Mouse (Mus musculus) spleen, embryonic (tissue): Measurements from ENCODE around the gene Nrip2.

Experiments
- CTCF ChIA-PET: fragments of 350-600 bp; sonication (Branson Sonifier 250); formaldehyde crosslinking; loops from one replicate; lab custom pipeline; 2022; lab: Charles Lee

Gene Nrip2

DNA sequence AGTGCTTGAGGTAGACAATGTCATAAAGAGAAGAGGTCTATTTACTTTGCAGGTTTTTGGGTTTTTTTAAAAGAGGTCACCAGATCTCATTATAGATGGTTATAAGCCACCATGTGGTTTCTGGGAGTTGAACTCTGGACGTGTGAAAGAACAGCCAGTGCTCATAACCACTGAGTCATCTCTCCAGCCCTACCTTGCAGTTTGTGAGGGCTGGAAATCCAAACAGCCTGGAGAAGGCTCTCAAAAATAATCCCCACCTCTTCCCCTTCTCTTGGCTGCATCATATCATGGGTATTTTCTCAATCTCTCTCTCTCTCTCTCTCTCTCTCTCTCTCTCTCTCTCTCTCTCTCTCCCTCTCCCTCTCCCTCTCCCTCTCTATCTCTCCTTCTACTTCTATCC, 8.4 kb upstream of the Nrip2 start:
- CTCF ChIA-PET, result no interaction called here

DNA sequence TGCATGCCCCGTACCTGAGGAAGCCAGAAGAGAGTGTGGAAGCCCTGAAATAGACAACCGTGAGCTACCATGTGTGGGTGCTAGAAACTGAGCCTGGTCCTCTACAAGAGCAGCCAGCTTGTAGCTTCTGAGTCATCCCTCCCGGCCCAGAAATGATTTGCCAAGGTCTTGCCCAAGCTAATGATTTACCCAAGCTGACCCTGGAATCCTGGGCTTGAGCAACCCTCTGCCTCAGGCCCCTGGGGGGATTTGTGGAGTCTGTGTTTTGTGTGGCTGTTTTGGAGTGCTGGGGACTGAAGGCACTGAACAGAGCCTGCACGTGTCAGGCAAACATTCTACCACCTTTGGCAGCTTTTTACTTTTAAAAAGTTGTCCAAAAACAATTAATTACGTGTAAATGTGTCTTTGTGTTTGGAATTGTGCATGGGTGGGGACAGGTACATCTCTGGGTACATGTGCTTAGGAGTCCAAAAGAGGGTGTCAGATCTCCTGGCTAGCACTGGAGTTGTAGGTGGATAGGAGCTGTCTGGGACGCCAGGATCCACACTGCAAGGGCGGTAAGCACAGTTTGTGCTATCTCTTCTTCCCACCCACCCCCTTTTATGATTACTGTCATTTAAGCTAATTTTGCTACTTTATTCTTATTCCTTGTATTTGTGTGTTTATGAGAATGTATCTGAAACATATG, 1.4 kb upstream of the Nrip2 start:
- CTCF ChIA-PET, result no interaction called here

DNA sequence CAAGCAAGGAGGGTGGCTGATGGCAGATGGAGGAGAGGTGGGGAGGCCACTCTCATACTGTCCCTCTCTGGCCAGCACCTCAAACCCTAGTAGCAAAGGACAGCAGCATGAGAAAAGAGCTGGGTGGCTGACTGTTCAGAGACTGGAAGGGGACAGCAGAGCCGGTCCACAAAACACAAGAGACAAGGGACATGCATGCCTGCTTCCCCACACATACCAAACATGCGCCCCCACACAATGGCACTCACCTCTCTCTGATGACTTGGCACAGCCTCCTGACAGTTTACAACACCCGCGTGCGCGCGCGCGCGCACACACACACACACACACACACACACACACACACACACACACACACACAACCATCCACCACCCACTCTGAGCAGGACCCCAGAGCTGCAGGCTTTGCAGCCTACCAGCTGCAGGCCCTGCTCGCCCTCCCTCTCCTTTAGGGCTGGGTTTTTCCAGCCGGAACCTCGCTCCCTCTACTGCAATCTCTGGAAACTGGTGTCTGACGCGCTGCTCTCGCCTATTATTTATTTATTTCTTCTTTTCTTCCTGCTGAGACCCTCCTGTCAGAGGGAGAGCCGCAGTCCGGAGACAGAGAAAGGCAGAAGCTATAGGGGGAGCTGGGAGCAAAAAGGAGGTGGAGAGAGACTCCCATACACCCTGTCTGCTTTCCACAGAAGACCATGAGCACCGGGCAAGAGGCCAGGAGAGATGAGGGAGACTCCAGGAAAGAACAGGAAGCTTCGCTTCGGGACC, 507 bp downstream of the Nrip2 start:
- CTCF ChIA-PET, result no interaction called here

DNA sequence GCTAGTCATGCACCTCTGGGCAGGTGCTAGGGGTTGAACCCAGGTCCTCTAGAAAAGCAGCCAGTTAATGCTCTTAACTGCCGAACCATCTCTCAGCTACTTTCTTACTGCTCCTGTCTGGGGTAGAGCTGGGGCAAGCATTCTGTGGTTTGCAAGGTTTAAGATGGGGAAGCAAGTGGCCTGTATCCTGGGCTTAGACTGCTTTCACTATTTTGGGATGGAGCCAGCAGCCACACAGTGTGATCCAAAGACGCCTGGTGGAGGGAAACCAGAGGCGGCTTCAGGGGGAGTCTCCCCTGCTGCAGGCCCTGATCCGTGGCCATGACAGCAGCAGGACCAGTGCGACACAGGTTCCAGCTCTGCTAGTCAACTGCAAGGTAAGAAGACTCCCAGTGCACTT, 5.6 kb downstream of the Nrip2 start:
- CTCF ChIA-PET, result no interaction called here

DNA sequence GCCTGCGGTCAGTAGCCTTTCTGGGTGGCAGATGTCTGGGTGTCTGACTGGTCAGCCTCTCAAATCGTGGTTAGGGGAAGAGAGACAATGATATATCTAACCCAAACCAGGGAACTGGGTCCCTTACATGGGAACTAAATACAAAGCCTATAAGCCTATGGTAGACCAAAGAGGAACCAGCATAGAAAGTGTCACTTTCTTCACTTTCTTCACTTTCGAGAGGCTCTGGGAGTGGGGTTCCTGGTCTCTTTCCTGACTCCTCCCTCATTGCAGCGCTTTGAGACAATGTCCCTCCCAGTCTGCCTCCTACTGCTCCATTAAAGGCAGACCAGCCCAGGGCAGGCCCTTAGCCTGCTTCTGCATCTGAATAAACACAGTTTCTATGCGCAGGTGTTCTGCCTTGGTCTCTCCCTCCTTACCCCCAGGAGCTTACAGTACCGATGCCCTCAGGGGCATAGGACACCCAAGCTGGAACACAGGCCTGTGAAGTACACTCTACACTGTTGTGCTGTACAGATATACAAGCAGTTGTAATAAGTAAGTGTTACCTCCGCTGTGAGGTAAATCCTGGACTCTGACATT, 9.5 kb downstream of the Nrip2 start:
- CTCF ChIA-PET, result interaction anchor here (0.6 kb wide), 1 partner anchor 1039 kb away, joined by 3 read pairs; no protein-coding TSS in a partner anchor

DNA sequence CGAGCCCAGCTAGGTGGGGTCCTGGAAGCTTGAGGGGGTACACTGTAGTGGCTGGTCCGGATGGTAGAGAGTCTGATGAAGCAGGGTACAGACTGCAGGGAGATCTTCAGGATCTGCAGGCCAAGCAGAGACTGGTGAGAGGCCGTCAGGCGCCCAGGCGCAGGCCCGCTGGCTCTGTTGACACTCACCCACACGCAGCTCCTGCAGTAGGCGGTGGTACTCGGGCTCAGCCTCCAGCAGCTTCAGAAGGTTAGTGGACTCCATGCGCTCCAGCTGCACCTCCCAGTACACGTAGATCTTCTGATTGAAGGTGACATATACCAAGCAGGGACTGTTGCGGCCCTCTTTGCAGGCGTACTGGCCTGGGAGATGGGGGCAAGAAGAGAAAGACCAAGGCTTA, 11.2 kb downstream of the Nrip2 start:
- CTCF ChIA-PET, result interaction anchor here (0.5 to 1.1 kb wide), 3 partner anchors 93 to 551 kb away, joined by 3 to 7 read pairs (median 3); no protein-coding TSS in a partner anchor

DNA sequence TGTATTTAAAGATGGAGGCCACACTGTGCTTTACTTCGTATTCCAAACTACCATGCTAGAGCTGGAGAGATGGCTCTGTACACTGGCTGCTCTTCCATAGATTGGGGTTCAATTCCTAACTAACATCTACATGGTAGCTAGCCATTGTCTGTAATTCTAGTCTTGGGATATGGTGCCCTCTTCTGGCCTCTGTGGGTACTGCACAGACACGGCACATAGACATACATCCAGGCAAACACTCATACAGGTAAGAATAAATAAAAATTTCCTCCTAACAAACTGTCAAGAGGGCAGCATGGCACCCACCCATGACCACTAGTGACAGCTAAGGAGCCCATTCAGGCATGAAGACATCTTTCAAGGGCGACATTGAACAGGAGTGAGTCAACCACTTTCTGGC, 12.0 kb downstream of the Nrip2 start:
- CTCF ChIA-PET, result interaction anchor here (0.5 to 1.1 kb wide), 4 partner anchors 29 to 93 kb away, joined by 3 to 17 read pairs (median 4); no protein-coding TSS in a partner anchor

DNA sequence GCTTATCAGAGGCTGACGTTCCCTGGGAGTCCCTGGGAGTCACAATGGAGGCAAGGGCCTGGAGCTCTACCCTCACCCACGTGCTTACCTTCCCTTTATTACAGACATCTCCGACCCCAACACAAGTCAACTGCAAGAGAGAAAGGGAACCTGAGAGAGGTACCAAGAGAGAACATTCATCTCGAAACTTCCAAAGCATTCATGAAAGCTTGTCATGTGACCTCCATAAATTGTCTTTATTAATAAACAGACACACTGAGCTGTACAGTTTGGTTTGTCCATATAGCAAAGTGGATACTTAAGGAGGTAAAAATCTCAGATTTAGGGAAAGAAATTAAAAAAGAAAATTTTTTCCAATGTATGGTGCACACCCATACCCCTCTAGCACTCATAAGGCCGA, 17.1 kb downstream of the Nrip2 start:
- CTCF ChIA-PET, result interaction anchor here (0.5 to 0.6 kb wide), 3 partner anchors 14 to 344 kb away, joined by 6 to 17 read pairs (median 8); no protein-coding TSS in a partner anchor

DNA sequence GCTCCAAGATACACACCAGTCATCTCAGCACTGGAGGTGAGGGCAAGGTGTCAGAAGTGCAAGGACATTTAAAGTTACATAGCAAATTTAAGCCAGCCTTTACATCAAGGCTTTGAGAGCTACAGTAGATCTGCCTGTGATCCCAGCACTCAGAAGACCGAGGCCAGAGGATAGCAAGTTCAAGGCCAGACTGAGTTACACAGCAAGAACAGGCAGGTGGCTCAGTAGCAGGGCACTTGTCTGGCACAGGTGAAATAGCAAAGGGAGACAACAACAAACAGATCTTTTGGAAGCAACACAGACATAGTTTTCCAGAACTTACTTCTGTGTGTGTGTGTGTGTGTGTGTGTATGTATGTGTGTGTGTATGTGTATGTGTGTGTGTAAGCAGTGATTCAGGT, 19.0 kb downstream of the Nrip2 start:
- CTCF ChIA-PET, result interaction anchor here (0.7 kb wide), 1 partner anchor 68 kb away, joined by 10 read pairs; no protein-coding TSS in a partner anchor

DNA sequence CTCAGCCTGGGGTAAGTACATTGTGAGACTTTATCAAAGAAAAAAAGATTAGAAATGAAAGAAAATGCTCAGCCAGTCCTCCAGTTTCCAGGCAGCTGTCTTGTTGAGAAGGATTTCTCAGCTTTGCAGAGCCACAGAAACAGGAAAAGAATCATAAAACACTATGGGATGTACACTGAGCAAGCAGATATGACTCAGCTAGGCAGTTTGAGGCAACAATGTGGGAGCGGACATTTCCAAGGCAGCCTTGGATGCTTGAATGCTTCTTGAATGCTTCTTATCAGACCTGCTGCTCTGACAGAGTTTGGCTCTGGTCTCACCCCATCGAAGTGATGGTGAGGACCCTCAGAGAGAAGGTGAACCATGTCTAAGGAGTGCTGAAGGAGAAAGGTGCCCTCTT, 21.9 kb downstream of the Nrip2 start:
- CTCF ChIA-PET, result no interaction called here

DNA sequence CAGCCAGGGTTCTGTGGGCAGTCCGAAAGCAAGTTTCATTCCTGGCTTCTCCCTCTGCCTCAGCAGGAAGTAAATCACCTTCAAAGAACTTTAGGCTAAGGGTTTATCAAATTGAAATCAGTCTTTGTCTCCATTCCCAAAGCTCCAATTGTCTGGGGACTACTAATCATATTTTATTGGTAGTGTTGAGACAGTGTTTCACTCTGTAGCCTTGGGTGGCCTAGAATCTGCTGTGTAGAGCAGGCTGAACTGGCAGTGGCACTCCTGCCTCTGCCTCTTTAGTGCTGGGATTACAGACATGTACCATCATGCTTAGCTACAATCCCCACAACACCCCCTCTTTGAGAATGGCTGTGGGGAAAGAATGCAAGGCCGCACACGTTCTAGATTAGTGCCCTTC, 22.4 kb downstream of the Nrip2 start:
- CTCF ChIA-PET, result no interaction called here

DNA sequence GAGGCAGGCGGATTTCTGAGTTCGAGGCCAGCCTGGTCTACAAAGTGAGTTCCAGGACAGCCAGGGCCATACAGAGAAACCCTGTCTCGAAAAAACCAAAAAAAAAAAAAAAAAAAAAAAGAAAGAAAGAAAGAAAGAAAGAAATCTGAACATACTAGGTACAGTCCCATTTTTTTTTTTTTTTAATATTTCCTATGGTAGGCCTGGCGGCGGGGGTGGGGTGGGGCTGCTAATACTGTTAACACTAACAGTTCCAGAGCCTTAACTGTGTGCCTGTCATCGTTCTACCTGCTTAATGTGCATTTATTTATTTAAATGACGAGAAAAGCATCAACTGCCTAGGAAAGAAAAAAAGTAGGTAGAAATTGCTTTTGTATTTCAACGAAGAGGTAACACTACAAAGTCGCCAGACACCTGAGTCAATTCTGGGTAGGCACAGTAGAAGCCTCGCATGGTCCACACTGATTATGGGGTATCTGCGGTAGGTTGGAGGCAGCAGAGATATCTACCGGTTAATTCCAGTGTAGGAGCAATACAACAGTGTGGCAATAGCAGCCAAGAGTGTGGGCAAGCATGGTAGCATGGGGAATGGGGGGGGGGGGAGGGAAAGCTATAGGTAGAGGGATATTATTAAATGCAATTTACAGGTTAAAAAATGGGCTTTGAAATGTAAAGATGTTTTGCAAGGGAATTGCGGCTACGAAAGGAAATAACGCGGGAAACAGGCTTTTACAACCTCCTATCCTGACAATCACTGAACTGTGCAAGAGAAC, 24.6 kb downstream of the Nrip2 start:
- CTCF ChIA-PET, result no interaction called here

DNA sequence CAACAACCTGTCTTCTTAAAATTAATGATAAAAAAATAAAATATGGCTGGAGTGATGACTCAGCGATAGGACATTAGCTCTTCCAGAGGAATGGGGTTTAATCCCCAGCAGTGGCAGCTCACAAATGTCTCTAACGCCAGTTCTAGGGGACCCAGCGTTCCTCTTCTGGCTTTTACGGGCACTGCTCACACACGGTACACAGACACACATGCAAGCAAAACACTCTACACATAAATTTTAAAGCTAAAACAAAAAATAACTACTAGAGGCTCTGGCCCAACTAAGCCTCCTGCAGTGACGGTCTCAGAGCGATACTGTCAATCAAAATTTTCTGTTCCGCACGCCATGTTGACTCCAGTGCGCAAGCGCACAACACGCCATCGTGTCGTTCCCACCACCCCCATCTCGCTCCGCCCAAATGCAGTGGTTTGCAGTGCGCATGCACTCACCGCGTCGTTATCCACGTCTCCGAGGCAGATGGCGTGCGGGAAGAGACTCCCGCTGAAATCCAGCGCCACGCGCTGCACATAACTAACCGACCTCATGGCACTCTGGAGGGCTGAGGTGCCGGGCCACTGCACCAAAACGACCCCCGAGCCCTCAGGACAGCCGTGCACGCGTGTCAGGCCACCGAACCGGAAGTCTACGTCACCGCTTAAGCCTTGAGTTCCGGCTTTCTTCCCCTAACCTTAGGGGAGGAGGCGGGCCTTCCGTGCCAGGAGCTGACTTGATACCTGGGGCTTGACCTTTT, 25.3 kb downstream of the Nrip2 start, which contains the start of gene Itfg2:
Gene Itfg2, minus strand, starts transcription at position 663 of the 751 bp plus-strand sequence.
- CTCF ChIA-PET, result interaction anchor here (0.6 kb wide), 1 partner anchor 224 kb away, joined by 3 read pairs; no protein-coding TSS in a partner anchor

DNA sequence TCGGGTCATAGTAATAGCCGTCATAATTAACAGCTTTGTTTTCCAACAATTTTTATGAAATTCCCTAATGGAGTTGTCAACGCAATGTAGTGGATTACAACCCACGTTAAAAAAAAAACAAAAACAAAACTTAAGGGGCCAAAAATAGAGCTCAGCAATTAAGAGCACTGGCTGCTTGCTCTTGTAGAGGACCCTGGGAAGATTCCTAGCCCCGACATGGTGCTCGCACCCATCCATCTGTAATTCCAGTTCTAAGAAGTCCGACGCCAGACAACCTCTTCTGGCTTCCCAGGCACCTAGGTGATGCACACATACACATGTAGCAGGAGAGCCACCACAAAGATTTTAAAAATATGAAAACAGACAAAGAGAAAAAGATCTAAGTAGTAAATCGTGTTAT, 25.9 kb downstream of the Nrip2 start:
- CTCF ChIA-PET, result interaction anchor here (0.6 kb wide), 2 partner anchors 223 to 1485 kb away, joined by 3 read pairs; partner anchors contain the start of gene D6Wsu163e

DNA sequence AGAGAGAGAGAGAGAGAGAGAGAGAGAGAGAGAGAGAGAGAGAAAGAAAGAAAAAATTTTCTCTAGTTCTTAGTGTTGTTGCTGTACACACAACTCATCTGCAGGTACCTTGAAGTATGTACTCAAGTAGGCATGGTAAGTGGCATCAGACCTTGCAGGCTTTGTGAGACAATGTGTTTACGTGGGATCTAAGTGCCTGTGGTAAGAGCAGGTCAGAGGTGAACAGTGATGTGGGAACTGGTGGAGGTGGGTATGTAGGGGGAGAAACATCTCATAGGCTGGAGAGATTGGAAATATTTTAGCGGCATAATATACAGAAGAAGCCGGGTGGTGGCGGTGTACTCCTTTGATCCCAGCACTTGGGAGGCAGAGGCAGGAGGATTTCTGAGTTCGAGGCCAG, 28.5 kb downstream of the Nrip2 start:
- CTCF ChIA-PET, result no interaction called here

DNA sequence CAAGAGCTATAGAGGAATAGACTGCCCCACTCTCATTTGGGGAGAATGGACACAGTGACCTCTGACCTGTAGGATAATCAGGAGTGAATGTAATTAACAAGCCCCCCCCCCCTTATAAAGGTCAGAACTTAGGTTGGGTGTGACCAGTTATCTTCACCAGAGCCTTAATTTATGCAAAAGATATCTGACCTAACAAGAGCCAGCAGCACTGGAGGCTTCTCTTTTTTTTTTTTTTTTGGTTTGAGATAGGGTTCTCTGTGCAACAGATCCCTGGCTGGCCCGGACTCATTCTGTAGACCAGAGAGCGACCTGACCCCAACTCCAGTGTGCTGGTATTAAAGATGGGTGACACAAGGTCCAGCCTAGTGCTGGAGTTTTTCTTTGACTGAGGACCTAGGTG, 30.2 kb downstream of the Nrip2 start:
- CTCF ChIA-PET, result interaction anchor here (0.7 kb wide), 1 partner anchor 13 kb away, joined by 8 read pairs; no protein-coding TSS in a partner anchor

DNA sequence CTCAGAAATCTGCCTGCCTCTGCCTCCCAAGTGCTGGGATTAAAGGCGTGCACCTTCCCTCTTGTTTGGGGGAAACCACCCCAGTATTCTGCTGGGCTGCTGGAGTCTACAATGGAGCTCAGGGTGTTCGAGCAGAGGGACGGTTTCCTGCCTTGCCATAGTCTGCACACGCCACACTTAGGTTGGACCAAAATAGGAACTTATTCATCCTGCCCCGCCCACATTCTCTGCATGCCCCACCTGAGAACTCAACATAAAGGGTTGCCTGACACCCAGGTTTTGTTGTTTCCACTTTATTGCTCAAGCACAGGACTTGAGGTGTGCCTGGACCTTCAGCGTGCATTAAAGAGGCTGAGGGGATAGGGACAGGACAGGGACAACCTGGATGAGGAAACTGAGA, 30.7 kb downstream of the Nrip2 start:
- CTCF ChIA-PET, result interaction anchor here (0.7 kb wide), 1 partner anchor 14 kb away, joined by 8 read pairs; no protein-coding TSS in a partner anchor

DNA sequence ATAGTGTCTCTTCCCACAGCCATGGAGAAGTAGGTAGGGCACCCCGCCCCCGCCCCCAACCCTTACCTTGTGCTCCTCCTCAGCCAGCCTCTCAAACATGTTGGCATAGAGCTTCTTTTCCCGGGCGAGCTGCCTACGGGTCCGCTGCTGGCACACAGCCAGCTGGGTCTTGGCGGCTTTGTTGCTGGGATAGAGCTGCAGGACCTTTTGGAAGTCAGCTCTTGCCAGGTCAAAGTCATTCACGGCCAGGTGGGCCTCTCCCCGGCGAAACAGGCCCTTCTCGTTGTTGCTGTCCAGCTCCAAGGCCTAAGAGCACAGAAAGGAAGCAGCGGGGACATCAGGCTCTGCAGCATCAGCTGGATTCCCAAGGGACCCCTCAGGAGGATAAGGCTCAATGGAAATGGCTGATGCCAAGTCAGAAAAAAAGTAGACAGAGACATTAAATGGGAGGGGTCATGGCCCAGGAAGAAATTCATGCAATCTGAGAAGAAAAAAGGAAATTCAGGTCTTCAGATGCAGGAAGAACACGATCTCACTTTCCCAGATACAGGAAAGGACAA, 33.3 kb downstream of the Nrip2 start:
- CTCF ChIA-PET, result no interaction called here

DNA sequence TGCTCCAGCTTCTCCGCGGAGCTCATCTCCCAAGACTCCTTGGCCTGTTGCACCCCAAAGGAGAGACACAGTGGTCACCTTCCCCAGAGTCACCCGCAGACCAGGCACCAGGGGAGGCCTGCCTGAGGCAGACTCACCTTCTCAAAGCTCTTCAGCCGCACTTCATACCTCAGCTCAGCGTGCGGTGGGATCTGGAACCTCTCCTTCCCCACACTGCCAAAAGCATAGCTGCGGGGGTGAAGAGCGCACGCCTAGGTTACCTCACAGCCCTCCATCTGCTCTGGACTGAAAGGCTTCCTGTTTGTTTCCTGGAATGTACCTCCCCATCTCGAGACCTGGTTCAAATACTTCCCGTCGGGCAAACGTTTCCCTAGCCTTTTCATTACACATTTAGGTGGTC, 34.5 kb downstream of the Nrip2 start:
- CTCF ChIA-PET, result interaction anchor here (0.6 kb wide), 1 partner anchor 929 kb away, joined by 3 read pairs; no protein-coding TSS in a partner anchor

DNA sequence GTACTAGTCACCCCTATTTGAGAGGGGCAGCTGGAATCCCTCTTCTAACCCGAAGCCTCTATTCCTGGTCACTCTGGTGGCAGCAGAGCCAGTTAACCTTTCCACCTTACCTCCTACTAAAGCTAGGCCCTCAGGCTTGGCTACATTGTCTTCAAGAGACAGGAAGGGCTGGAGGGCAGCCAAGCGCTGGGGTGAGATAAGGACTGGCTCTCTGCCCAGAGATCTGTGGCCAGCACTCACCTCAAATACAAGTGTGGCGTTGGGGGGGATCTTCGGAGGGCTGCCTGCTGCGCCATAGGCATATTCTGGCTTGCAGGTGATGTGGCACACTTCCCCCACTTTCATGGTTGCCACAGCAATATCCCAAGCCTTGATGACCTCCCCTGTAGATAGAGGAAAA, 36.4 kb downstream of the Nrip2 start:
- CTCF ChIA-PET, result no interaction called here
